Mouse (Mus musculus) 416B (cell line): ENCODE data around the gene Vmn2r16.

Experiments
- DNase-seq: peaks from one replicate; pipeline ENCODE4 v3.0.0; 2011; ENCODE audit warnings: low read depth

Gene Vmn2r16

GRCm38 (mm10) chr5:109329862-109330261, at the start of gene Vmn2r16:
Gene Vmn2r16, plus strand, starts transcription at chr5:109330162.
- DNase-seq: no peak

DNA sequence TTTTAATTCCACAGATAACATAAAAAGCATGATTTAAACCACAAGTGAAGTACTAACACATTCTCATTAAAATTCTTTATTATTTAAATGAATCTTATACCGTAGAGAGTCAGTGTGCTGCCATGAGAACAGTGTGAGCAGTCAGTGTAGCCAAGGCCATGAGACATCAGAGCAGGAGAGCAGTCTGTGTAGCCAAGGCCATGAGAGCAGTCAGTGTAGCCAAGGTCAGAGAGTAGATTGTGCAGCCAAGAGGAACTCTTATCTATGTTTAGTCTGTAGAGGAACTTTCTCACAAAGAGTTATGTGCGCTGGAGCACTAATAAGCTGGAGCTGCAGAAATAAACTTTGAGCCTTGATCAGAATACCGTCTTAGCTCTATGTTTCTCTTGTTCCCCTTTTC, 35.3 kb upstream of the Vmn2r16 start:
- no peak for DNase-seq

GRCm38 (mm10) chr5:109297544-109297943, 32.4 kb upstream of the Vmn2r16 start, which contains the start of gene Vmn2r15:
Gene Vmn2r15, minus strand, starts transcription at chr5:109297644.
- no peak for DNase-seq

DNA sequence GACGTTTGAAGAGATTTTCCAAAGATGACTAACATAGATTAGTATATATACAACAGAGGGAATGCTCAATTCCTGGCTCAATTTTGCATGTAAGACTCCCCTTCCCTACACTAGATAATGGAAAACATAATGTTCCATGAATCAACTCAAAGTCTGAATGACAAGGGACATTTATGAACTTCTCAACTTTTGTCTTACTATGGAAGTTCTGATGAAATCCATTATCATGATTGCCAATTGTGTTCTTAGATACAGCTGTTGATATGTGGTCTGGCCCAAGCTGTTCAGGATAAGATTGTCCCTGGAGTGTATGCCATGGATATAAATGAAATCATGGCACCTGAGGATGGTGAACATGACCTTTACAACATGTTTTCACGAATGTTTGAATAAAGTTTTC, 89.4 kb downstream of the Vmn2r16 start, which contains the start of gene Vmn2r17:
Gene Vmn2r17, plus strand, starts transcription at position 301 of the 400 bp plus-strand sequence.
- no peak for DNase-seq
